Mouse (Mus musculus): ENCODE data around the gene Ccdc24. TPM values are rescaled to one million over a fixed set of nuclear protein-coding genes. Genes with fewer than 3 reads are reported as not detected.

The Ccdc24 gene
- polyA plus RNA-seq, 1 experiment from 2014 or later: 0.70 TPM

- H3K4me2 ChIP-seq (ENCODE audit: low read length): peak within 1 kb of the TSS; percentile 75
- peak within 1 kb of the TSS; percentile 72 to 87 for H3K4me3 ChIP-seq (ENCODE audit: control insufficient read depth in 1 of 2, insufficient read depth in 1 of 2, low read depth in 1 of 2, low read length in 2 of 2)
- peaks cover 48% of the 10 kb centered on the region for H3K36me3 ChIP-seq (ENCODE audit: control insufficient read depth, insufficient read depth, low read length)
- H3K9ac ChIP-seq (ENCODE audit: low read length): peak within 1 kb of the TSS; percentile 61
- H3K27me3 ChIP-seq (ENCODE audit: control insufficient read depth, insufficient read depth, low read length): no peaks in the 10 kb centered on the region
- H3K27ac ChIP-seq (replicated peaks in 1 of 2; ENCODE audit: control insufficient read depth in 1 of 2, insufficient read depth in 1 of 2, low read depth in 2 of 2, low read length in 2 of 2): no peak within 1 kb of the TSS
- peak; percentile 76 for ATAC-seq (ENCODE audit: insufficient number of reproducible peaks, insufficient read depth, low FRiP score, low read depth)
- peaks cover 7 to 10% of the 10 kb centered on the region in 2 experiments; a peak in 3 of 4 replicates for H3K4me1 ChIP-seq (ENCODE audit: control insufficient read depth in 2 of 2, insufficient read depth in 2 of 2, low read length in 2 of 2)
- WGBS: 0% methylated on average over 21 of the region's 21 CpGs
- no peaks in the 10 kb centered on the region for H3K9me3 ChIP-seq (ENCODE audit: control insufficient read depth, low read length)
Measured at GRCm38 (mm10) chr4:117891738-117892161, 19.4 kb upstream of the Ccdc24 start, which contains the start of gene Dph2. TSS of gene Dph2 (minus strand) at chr4:117892032.

DNA sequence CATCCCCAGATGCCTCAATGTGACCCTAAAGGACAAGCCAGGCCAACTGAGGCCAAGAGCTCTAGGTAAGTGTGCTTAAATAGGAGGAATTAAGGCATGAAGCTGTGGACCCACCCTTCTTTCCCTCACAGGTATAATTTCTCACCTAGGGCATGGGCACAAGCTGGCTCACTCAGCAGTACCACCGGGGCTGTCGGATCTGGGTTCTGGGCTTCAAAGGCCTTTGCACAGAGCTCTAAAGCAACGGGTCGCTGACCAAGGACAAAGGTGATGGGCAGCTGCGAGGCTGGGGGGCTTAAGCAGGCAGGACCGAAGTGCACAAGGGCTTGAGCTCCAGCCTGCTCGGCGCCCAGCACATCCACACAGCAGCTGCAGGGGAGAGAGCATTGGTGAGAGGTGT, 18.4 kb upstream of the Ccdc24 start:
- ATAC-seq (ENCODE audit: insufficient number of reproducible peaks, insufficient read depth, low FRiP score, low read depth): no peak
- Histone ChIP-seq H3K4me1 (ENCODE audit: control insufficient read depth in 2 of 2, insufficient read depth in 2 of 2, low read length in 2 of 2) (peaks cover 14 to 17% of the 10 kb centered on the region in 2 experiments), H3K4me2 (ENCODE audit: low read length) (peak overlapping the region; percentile 75; the same call in 1 of the 2 replicates), H3K4me3 (ENCODE audit: control insufficient read depth in 1 of 2, insufficient read depth in 1 of 2, low read depth in 1 of 2, low read length in 2 of 2) (0 out of 4 replicates have a peak overlapping the region, but pooled peaks of 1 of the 2 experiments have one; percentile 72), H3K9me3 (ENCODE audit: control insufficient read depth, low read length) (no peaks in the 10 kb centered on the region), H3K9ac (ENCODE audit: low read length) (no peak overlapping the region), H3K36me3 (ENCODE audit: control insufficient read depth, insufficient read depth, low read length) (peaks cover 40% of the 10 kb centered on the region), H3K27me3 (ENCODE audit: control insufficient read depth, insufficient read depth, low read length) (no peaks in the 10 kb centered on the region), H3K27ac (replicated peaks in 1 of 2; ENCODE audit: control insufficient read depth in 1 of 2, insufficient read depth in 1 of 2, low read depth in 2 of 2, low read length in 2 of 2) (no peak overlapping the region)
- 91% methylated on average over 8 of the region's 8 CpGs for WGBS

DNA sequence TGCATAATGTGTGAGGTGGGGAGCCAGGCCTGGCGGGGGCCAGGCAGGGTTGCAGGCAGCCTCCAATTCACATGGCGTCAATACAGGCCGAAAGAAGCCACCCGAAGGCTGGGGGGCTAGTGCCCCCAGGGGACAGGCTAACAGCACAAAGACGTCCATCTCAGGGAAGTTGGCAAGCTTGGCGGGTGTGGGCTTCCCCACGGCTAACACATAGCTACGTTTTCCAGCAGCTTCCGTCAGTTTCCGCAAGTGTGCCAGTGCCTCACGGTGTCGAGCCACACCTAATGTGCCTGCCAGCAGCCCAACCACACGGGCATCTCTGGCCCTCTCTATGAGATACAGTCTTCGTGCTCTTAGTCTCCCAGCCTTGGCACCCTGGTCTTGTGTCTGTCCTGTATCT, 17.7 kb upstream of the Ccdc24 start:
- Histone ChIP-seq H3K9ac (ENCODE audit: low read length) (no peak overlapping the region), H3K4me2 (ENCODE audit: low read length) (no peak overlapping the region), H3K9me3 (ENCODE audit: control insufficient read depth, low read length) (no peaks in the 10 kb centered on the region), H3K36me3 (ENCODE audit: control insufficient read depth, insufficient read depth, low read length) (peaks cover 40% of the 10 kb centered on the region), H3K27ac (replicated peaks in 1 of 2; ENCODE audit: control insufficient read depth in 1 of 2, insufficient read depth in 1 of 2, low read depth in 2 of 2, low read length in 2 of 2) (no peak overlapping the region), H3K4me3 (ENCODE audit: control insufficient read depth in 1 of 2, insufficient read depth in 1 of 2, low read depth in 1 of 2, low read length in 2 of 2) (no peak overlapping the region), H3K27me3 (ENCODE audit: control insufficient read depth, insufficient read depth, low read length) (no peaks in the 10 kb centered on the region), H3K4me1 (ENCODE audit: control insufficient read depth in 2 of 2, insufficient read depth in 2 of 2, low read length in 2 of 2) (peaks cover 14 to 17% of the 10 kb centered on the region in 2 experiments)
- 89% methylated on average over 14 of the region's 14 CpGs for WGBS
- ATAC-seq (ENCODE audit: insufficient number of reproducible peaks, insufficient read depth, low FRiP score, low read depth): no peak

GRCm38 (mm10) chr4:117889471-117889870, 17.1 kb upstream of the Ccdc24 start:
- Histone ChIP-seq H3K36me3 (ENCODE audit: control insufficient read depth, insufficient read depth, low read length) (peaks cover 42% of the 10 kb centered on the region), H3K9ac (ENCODE audit: low read length) (no peak overlapping the region), H3K4me3 (ENCODE audit: control insufficient read depth in 1 of 2, insufficient read depth in 1 of 2, low read depth in 1 of 2, low read length in 2 of 2) (no peak overlapping the region), H3K4me1 (ENCODE audit: control insufficient read depth in 2 of 2, insufficient read depth in 2 of 2, low read length in 2 of 2) (peaks cover 14 to 17% of the 10 kb centered on the region in 2 experiments), H3K4me2 (ENCODE audit: low read length) (no peak overlapping the region), H3K27me3 (ENCODE audit: control insufficient read depth, insufficient read depth, low read length) (no peaks in the 10 kb centered on the region), H3K9me3 (ENCODE audit: control insufficient read depth, low read length) (no peaks in the 10 kb centered on the region), H3K27ac (replicated peaks in 1 of 2; ENCODE audit: control insufficient read depth in 1 of 2, insufficient read depth in 1 of 2, low read depth in 2 of 2, low read length in 2 of 2) (no peak overlapping the region)
- ATAC-seq (ENCODE audit: insufficient number of reproducible peaks, insufficient read depth, low FRiP score, low read depth): no peak
- WGBS: 82% methylated on average over 15 of the region's 15 CpGs

DNA sequence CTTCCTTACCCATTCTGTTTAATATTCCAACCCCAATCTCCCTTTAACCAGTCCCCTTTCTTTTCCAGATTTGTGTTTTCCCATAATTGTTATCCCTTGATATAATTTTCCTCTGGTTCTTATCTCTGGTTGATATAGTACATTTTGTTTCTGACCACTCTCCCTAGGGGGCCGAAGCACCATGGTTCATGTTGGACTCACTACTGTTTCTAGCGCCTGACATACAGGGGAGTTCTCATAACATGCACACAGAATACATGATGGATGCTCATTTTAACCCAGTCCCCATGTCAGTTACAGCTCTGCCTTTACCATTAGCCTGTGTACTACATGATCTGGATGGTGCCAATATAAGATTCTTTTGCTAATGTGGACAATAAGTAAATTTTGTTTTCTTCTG, 15.6 kb upstream of the Ccdc24 start:
- Histone ChIP-seq H3K27me3 (ENCODE audit: control insufficient read depth, insufficient read depth, low read length) (no peaks in the 10 kb centered on the region), H3K27ac (replicated peaks in 1 of 2; ENCODE audit: control insufficient read depth in 1 of 2, insufficient read depth in 1 of 2, low read depth in 2 of 2, low read length in 2 of 2) (no peak overlapping the region), H3K9ac (ENCODE audit: low read length) (no peak overlapping the region), H3K9me3 (ENCODE audit: control insufficient read depth, low read length) (no peaks in the 10 kb centered on the region), H3K4me3 (ENCODE audit: control insufficient read depth in 1 of 2, insufficient read depth in 1 of 2, low read depth in 1 of 2, low read length in 2 of 2) (peak overlapping the region in 1 of 2 experiments; percentile 87; a peak in 2 of 4 replicates), H3K36me3 (ENCODE audit: control insufficient read depth, insufficient read depth, low read length) (peaks cover 41% of the 10 kb centered on the region), H3K4me1 (ENCODE audit: control insufficient read depth in 2 of 2, insufficient read depth in 2 of 2, low read length in 2 of 2) (peaks cover 14 to 20% of the 10 kb centered on the region in 2 experiments), H3K4me2 (ENCODE audit: low read length) (peak overlapping the region; percentile 89; the same call in 1 of the 2 replicates)
- ATAC-seq (ENCODE audit: insufficient number of reproducible peaks, insufficient read depth, low FRiP score, low read depth): no peak
- WGBS: 68% methylated on average over 2 of the region's 2 CpGs

DNA sequence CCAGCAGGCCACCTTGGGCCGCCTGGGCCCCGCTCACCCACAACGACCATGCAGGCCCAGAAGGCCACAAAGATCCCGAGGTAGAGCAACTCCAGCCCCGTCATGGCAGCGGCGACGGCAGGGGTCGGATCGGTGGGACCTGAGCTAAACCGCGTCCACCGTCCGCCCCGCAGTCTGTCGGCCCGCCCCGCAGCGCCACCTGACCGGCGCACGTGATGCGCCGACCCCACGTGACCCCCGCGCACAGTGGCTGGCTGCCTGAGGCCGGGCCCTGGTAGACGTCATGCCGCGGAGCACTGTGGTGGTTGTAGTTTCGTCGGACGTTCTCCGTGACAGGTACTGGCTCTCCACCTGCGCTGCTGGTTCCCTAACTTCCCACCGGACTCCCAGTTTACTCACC, 14.8 kb upstream of the Ccdc24 start, which contains the start of gene Atp6v0b:
Atp6v0b (minus strand) TSS at position 201 of the 400 bp plus-strand sequence.
- WGBS: 1% methylated on average over 37 of the region's 37 CpGs
- peaks cover 13 to 18% of the 10 kb centered on the region in 2 experiments for H3K4me1 ChIP-seq (ENCODE audit: control insufficient read depth in 2 of 2, insufficient read depth in 2 of 2, low read length in 2 of 2)
- peaks cover 41% of the 10 kb centered on the region for H3K36me3 ChIP-seq (ENCODE audit: control insufficient read depth, insufficient read depth, low read length)
- peak within 1 kb of the TSS; percentile 87 to 98 for H3K4me3 ChIP-seq (ENCODE audit: control insufficient read depth in 1 of 2, insufficient read depth in 1 of 2, low read depth in 1 of 2, low read length in 2 of 2)
- peak within 1 kb of the TSS; percentile 89 for H3K9ac ChIP-seq (ENCODE audit: low read length)
- no peaks in the 10 kb centered on the region for H3K27me3 ChIP-seq (ENCODE audit: control insufficient read depth, insufficient read depth, low read length)
- no peaks in the 10 kb centered on the region for H3K9me3 ChIP-seq (ENCODE audit: control insufficient read depth, low read length)
- H3K4me2 ChIP-seq (ENCODE audit: low read length): peak within 1 kb of the TSS; percentile 89
- H3K27ac ChIP-seq (replicated peaks in 1 of 2; ENCODE audit: control insufficient read depth in 1 of 2, insufficient read depth in 1 of 2, low read depth in 2 of 2, low read length in 2 of 2): no peak within 1 kb of the TSS
- peak; percentile 82 for ATAC-seq (ENCODE audit: insufficient number of reproducible peaks, insufficient read depth, low FRiP score, low read depth)

- Histone ChIP-seq H3K9me3 (ENCODE audit: control insufficient read depth, low read length) (no peaks in the 10 kb centered on the region), H3K27ac (replicated peaks in 1 of 2; ENCODE audit: control insufficient read depth in 1 of 2, insufficient read depth in 1 of 2, low read depth in 2 of 2, low read length in 2 of 2) (no peak overlapping the region), H3K4me1 (ENCODE audit: control insufficient read depth in 2 of 2, insufficient read depth in 2 of 2, low read length in 2 of 2) (peaks cover 11 to 17% of the 10 kb centered on the region in 2 experiments), H3K4me3 (ENCODE audit: control insufficient read depth in 1 of 2, insufficient read depth in 1 of 2, low read depth in 1 of 2, low read length in 2 of 2) (peak overlapping the region; percentile 87 to 98), H3K4me2 (ENCODE audit: low read length) (peak overlapping the region; percentile 89), H3K27me3 (ENCODE audit: control insufficient read depth, insufficient read depth, low read length) (no peaks in the 10 kb centered on the region), H3K36me3 (ENCODE audit: control insufficient read depth, insufficient read depth, low read length) (peaks cover 41% of the 10 kb centered on the region), H3K9ac (ENCODE audit: low read length) (peak overlapping the region; percentile 89)
- WGBS: 1% methylated on average over 22 of the region's 24 CpGs
- no peak; the same call in 1 of the 2 replicates for ATAC-seq (ENCODE audit: insufficient number of reproducible peaks, insufficient read depth, low FRiP score, low read depth)
Measured at GRCm38 (mm10) chr4:117886644-117887043, 14.3 kb upstream of the Ccdc24 start.

GRCm38 (mm10) chr4:117885994-117886393, 13.6 kb upstream of the Ccdc24 start:
- H3K27ac ChIP-seq (replicated peaks in 1 of 2; ENCODE audit: control insufficient read depth in 1 of 2, insufficient read depth in 1 of 2, low read depth in 2 of 2, low read length in 2 of 2): no peak overlapping the region
- H3K36me3 ChIP-seq (ENCODE audit: control insufficient read depth, insufficient read depth, low read length): peaks cover 43% of the 10 kb centered on the region
- peak overlapping the region; percentile 89; the same call in 1 of the 2 replicates for H3K9ac ChIP-seq (ENCODE audit: low read length)
- peak overlapping the region; percentile 87 to 98; a peak in 2 of 4 replicates for H3K4me3 ChIP-seq (ENCODE audit: control insufficient read depth in 1 of 2, insufficient read depth in 1 of 2, low read depth in 1 of 2, low read length in 2 of 2)
- no peaks in the 10 kb centered on the region for H3K27me3 ChIP-seq (ENCODE audit: control insufficient read depth, insufficient read depth, low read length)
- ATAC-seq (ENCODE audit: insufficient number of reproducible peaks, insufficient read depth, low FRiP score, low read depth): no peak
- H3K4me2 ChIP-seq (ENCODE audit: low read length): peak overlapping the region; percentile 89
- peaks cover 8 to 13% of the 10 kb centered on the region in 2 experiments for H3K4me1 ChIP-seq (ENCODE audit: control insufficient read depth in 2 of 2, insufficient read depth in 2 of 2, low read length in 2 of 2)
- no peaks in the 10 kb centered on the region for H3K9me3 ChIP-seq (ENCODE audit: control insufficient read depth, low read length)
- 78% methylated on average over 9 of the region's 9 CpGs for WGBS

Measured in heart, embryonic 14.5 days (tissue).